Mouse (Mus musculus) right cerebral cortex, postnatal 36 days (tissue): Measurements from ENCODE around the gene Zfp965.
"Not testable (repeated sequence)": the region's sequence is repeated elsewhere in the genome, so short reads cannot be mapped to it uniquely, and the experiment has no call there.

Source experiments
- DNase-seq, 2 experiments: peaks; one replicate each; pipeline ENCODE4 v3.0.0; 2022; ENCODE audit warnings: low spot score in 2 of 2, mixed read lengths in 1 of 2

Zfp965 gene

DNA sequence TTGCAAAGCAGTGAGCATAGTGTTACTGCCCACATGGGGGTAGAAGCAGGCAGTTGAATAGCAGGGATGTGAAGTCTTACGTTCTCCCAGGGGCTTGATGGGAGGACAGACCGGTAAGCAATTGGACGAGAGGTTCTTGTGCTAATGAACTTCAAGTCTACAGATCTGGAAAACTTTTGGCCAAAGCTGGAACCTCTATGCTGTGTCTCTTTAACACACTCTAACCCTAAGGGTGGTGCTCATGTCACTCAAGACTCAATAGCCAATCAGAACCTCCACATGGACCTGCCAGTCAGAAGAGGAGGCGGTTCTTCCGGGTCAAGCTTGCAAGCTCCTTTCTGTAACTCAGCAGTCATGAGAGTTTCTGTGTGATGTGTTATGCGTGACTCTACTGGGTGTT lies at the start of gene Zfp965:
TSS of gene Zfp965 (plus strand) at position 301 of the 400 bp plus-strand sequence.
- DNase-seq: not testable (repeated sequence)

DNA sequence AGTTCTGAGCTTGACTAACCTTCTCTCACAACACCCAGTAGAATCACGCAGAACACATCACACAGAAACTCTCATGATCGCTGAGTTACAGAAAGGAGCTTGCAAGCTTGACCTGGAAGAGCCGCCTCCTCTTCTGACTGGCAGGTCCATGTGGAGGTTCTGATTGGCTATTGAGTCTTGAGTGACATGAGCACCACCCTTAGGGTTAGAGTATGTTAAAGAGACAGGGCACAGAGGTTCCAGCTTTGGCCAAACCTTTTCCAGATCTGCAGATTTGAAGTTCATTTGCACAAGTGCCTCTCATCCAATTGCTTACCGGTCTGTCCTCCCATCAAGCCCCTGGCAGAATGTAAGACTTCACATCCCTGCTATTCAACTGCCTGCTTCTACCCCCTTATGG lies 34.1 kb upstream of the Zfp965 start, which contains the start of gene Gm4724:
TSS of gene Gm4724 (minus strand) at position 101 of the 400 bp plus-strand sequence.
- DNase-seq: not testable (repeated sequence)
